ENCODE assay signal across 8 mouse cellular contexts in the genomic region with DNA sequence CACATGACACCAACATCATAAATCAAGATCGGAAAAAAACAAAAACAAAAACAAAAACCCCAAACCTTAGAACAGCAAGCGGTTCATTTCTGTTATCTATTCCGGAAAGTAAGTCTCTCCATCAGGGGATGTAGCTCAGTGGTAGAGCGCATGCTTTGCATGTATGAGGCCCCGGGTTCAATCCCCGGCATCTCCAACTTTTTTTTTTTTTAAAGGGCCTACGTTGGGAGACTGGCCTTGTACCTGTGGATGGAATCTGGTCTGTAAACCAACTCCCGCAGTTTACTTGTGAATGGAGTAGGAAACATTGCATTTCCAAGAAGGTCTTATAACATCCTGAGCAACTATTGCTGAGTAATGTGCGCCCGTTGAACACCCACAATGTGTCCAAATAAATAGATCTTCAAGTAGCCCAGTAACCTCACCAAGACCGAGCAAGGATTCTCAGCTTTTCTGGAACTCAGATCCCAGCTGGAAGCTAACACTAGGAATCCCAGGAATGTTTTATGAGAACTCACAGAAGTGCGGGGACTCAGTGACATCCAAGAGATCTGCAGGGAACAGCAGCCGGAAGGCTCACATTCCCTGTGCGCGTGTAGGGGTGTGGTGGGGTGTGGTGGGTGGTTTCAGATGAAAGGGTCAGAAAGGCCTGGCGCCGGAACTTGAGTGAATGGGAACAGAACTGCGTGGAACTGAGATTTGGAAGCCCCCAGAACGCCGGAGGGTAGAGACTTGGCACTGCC. TPM values are rescaled to one million over a fixed set of nuclear protein-coding genes. Genes with fewer than 3 reads are reported as not detected.
DNase-seq lines count a peak whose midpoint lies in the region; ATAC-seq and TF ChIP-seq lines count a peak whose summit lies in the region.

No protein-coding gene starts in this region.

- 0 out of 2 replicates have a peak, but pooled peaks have one; percentile 18 for ATAC-seq in hindbrain, embryonic 14.5 days (ENCODE audit: low FRiP score)
- ATAC-seq in liver, embryonic 13.5 days (ENCODE audit: low read depth), result peak; percentile 50
- ATAC-seq in inflammation-experienced regulatory T-cells, adult 6 months, result no peak

- H3K27ac ChIP-seq in heart, embryonic 10.5 days, result peak overlapping the region; percentile 71; the same call in 1 of the 2 replicates
- no peak overlapping the region for H3K27ac ChIP-seq in hindbrain, embryonic 14.5 days
- H3K27ac ChIP-seq in liver, embryonic 13.5 days, result peak overlapping the region; percentile 79

- H3K4me3 ChIP-seq in heart, embryonic 10.5 days, result peak overlapping the region; percentile 56
- peak overlapping the region; percentile 77 for H3K4me3 ChIP-seq in E14TG2a.4 (replicated peaks; ENCODE audit: low read length)
- H3K4me3 ChIP-seq in hindbrain, embryonic 14.5 days (replicated peaks; ENCODE audit: low read length), result peak overlapping the region; percentile 9; the same call in 1 of the 2 replicates
- H3K4me3 ChIP-seq in liver, embryonic 13.5 days (replicated peaks), result peak overlapping the region; percentile 61

- TF ChIP-seq CTCF in E14TG2a.4 (conservative IDR thresholded peaks at IDR 0.05; ENCODE audit: low read length), result no peak

- H3K36me3 ChIP-seq in heart, embryonic 10.5 days, result peaks cover 18% of the 10 kb centered on the region
- peaks cover 19% of the 10 kb centered on the region for H3K36me3 ChIP-seq in E14TG2a.4 (ENCODE audit: insufficient read depth, low read length)
- H3K36me3 ChIP-seq in hindbrain, embryonic 14.5 days (replicated peaks; ENCODE audit: control insufficient read depth, insufficient read depth), result peaks cover 15% of the 10 kb centered on the region
- H3K36me3 ChIP-seq in liver, embryonic 13.5 days, result peaks cover 17% of the 10 kb centered on the region

- peaks cover 22% of the 10 kb centered on the region for H3K4me1 ChIP-seq in heart, embryonic 10.5 days
- peaks cover 54% of the 10 kb centered on the region for H3K4me1 ChIP-seq in E14TG2a.4 (replicated peaks; ENCODE audit: low read depth, low read length)
- H3K4me1 ChIP-seq in hindbrain, embryonic 14.5 days (replicated peaks; ENCODE audit: control insufficient read depth, insufficient read depth, low read length), result peaks cover 10% of the 10 kb centered on the region
- peaks cover 47% of the 10 kb centered on the region for H3K4me1 ChIP-seq in liver, embryonic 13.5 days (replicated peaks)

- H3K4me2 ChIP-seq in hindbrain, embryonic 14.5 days (replicated peaks), result peak overlapping the region; percentile 32
- H3K4me2 ChIP-seq in liver, embryonic 13.5 days, result peak overlapping the region; percentile 79

- H3K9me3 ChIP-seq in heart, embryonic 10.5 days, result no peaks in the 10 kb centered on the region
- H3K9me3 ChIP-seq in E14TG2a.4 (ENCODE audit: low read length), result no peaks in the 10 kb centered on the region
- H3K9me3 ChIP-seq in hindbrain, embryonic 14.5 days (ENCODE audit: control insufficient read depth, low read length), result no peaks in the 10 kb centered on the region
- H3K9me3 ChIP-seq in liver, embryonic 13.5 days (replicated peaks), result no peaks in the 10 kb centered on the region

- no peak overlapping the region for H3K9ac ChIP-seq in hindbrain, embryonic 14.5 days
- H3K9ac ChIP-seq in liver, embryonic 13.5 days, result peak overlapping the region; percentile 66

- WGBS in heart, embryonic 10.5 days, result 7% methylated on average over 20 of the region's 20 CpGs
- WGBS in hindbrain, embryonic 14.5 days, result 10% methylated on average over 20 of the region's 20 CpGs
- WGBS in liver, embryonic 13.5 days (ENCODE audit: insufficient replicate concordance), result 13% methylated on average over 20 of the region's 20 CpGs

- H3K27me3 ChIP-seq in heart, embryonic 10.5 days (ENCODE audit: insufficient read depth, poor library complexity, severe bottlenecking), result no peaks in the 10 kb centered on the region
- H3K27me3 ChIP-seq in E14TG2a.4 (ENCODE audit: insufficient read depth, low read length), result no peaks in the 10 kb centered on the region
- H3K27me3 ChIP-seq in hindbrain, embryonic 14.5 days (ENCODE audit: control insufficient read depth, insufficient read depth, low read length), result no peaks in the 10 kb centered on the region
- no peaks in the 10 kb centered on the region for H3K27me3 ChIP-seq in liver, embryonic 13.5 days

- DNase-seq in heart, embryonic 10.5 days (ENCODE audit: low spot score), result no peak
- no peak for DNase-seq in heart, adult 8-10 months (ENCODE audit: low spot score)
- DNase-seq in embryo, embryonic 9.5 days (ENCODE audit: extremely low spot score), result peak; percentile 83
- peak; percentile 84 for DNase-seq in hindbrain, embryonic 14.5 days (ENCODE audit: low spot score)
- peak; percentile 57 for DNase-seq in liver, embryonic 13.5 days
- peak; percentile 85 for DNase-seq in retina, embryonic 14.5 days (ENCODE audit: low spot score)

RNA-seq across cellular contexts. Expression of a gene that starts 19.5 kb away (rescaled TPM):
- polyA plus RNA-seq in heart, embryonic 10.5 days (2016; fragmentation: Nextera tagmentation; extraction: Ambion mirVana), result 921 and 966 TPM in 2 replicates
- total RNA-seq in heart, adult 8-10 months (2022), result 1,000 to 10,000 TPM in 2 of 4 experiments, 100 to 1,000 TPM in 2; 839 to 1,234 (median 1,027) TPM
- 1,333 and 1,355 TPM in 2 replicates for polyA plus RNA-seq in hindbrain, embryonic 14.5 days (2014; fragmentation: Nextera tagmentation; extraction: Ambion mirVana)
- 517 and 564 TPM in 2 replicates for polyA plus RNA-seq in liver, embryonic 13.5 days (2015; fragmentation: Nextera tagmentation; extraction: Ambion mirVana)
- polyA plus RNA-seq in inflammation-experienced regulatory T-cells, adult 6 months (2017; shearing (Covaris generic)), result 1,000 to 10,000 TPM in 2 of 3 experiments, 100 to 1,000 TPM in 1; 741 to 1,375 (median 1,290) TPM

RNA-seq across cellular contexts. Expression of a gene that starts 20.4 kb away (rescaled TPM):
- 0.34 and 0.67 TPM in 2 replicates for polyA plus RNA-seq in heart, embryonic 10.5 days (2016; fragmentation: Nextera tagmentation; extraction: Ambion mirVana)
- not detected for total RNA-seq in heart, adult 8-10 months (2022)
- 0.63 TPM in 1 of 2 replicates, not detected in the other for polyA plus RNA-seq in hindbrain, embryonic 14.5 days (2014; fragmentation: Nextera tagmentation; extraction: Ambion mirVana)
- polyA plus RNA-seq in liver, embryonic 13.5 days (2015; fragmentation: Nextera tagmentation; extraction: Ambion mirVana), result 0.10 and 0.21 TPM in 2 replicates
- polyA plus RNA-seq in inflammation-experienced regulatory T-cells, adult 6 months (2017; shearing (Covaris generic)), result 1 to 10 TPM in 2 of 3 experiments, under 1 TPM in 1; 0.65 to 1.1 (median 1.0) TPM

RNA-seq across cellular contexts. Expression of a gene that starts 24.4 kb away (rescaled TPM):
- 15.9 and 18.7 TPM in 2 replicates for polyA plus RNA-seq in heart, embryonic 10.5 days (2016; fragmentation: Nextera tagmentation; extraction: Ambion mirVana)
- total RNA-seq in heart, adult 8-10 months (2022), result 10 to 100 TPM; 11.8 to 14.2 (median 12.6) TPM
- polyA plus RNA-seq in hindbrain, embryonic 14.5 days (2014; fragmentation: Nextera tagmentation; extraction: Ambion mirVana), result 6.8 and 10.2 TPM in 2 replicates
- 5.8 and 6.2 TPM in 2 replicates for polyA plus RNA-seq in liver, embryonic 13.5 days (2015; fragmentation: Nextera tagmentation; extraction: Ambion mirVana)
- 10 to 100 TPM in 1 of 3 experiments, 1 to 10 TPM in 2; 6.9 to 10.2 (median 9.2) TPM for polyA plus RNA-seq in inflammation-experienced regulatory T-cells, adult 6 months (2017; shearing (Covaris generic))

RNA-seq across cellular contexts. Expression of a gene that starts 31.8 kb away (rescaled TPM):
- polyA plus RNA-seq in heart, embryonic 10.5 days (2016; fragmentation: Nextera tagmentation; extraction: Ambion mirVana), result 45.6 and 52.9 TPM in 2 replicates
- 10 to 100 TPM; 44.4 to 61.8 (median 45.5) TPM for total RNA-seq in heart, adult 8-10 months (2022)
- 34.3 and 36.7 TPM in 2 replicates for polyA plus RNA-seq in hindbrain, embryonic 14.5 days (2014; fragmentation: Nextera tagmentation; extraction: Ambion mirVana)
- 30.7 and 31.8 TPM in 2 replicates for polyA plus RNA-seq in liver, embryonic 13.5 days (2015; fragmentation: Nextera tagmentation; extraction: Ambion mirVana)
- 10 to 100 TPM in 1 of 3 experiments, 1 to 10 TPM in 2; 5.6 to 12.9 (median 8.3) TPM for polyA plus RNA-seq in inflammation-experienced regulatory T-cells, adult 6 months (2017; shearing (Covaris generic))

Comparison
In these comparisons a context has a peak if more than half of its experiments do, and no peak if none do; other contexts are left out.
1. DNase-seq: peak in embryo, embryonic 9.5 days (single experiment), hindbrain, embryonic 14.5 days (single experiment), liver, embryonic 13.5 days (single experiment) and retina, embryonic 14.5 days (single experiment); none in heart, embryonic 10.5 days (single experiment) and heart, adult 8-10 months (single experiment).
2. H3K4me3 ChIP-seq: peak in every context shown above with its lines; median percentile 77 in E14TG2a.4; 61 in liver, embryonic 13.5 days; 56 in heart, embryonic 10.5 days; 9 in hindbrain, embryonic 14.5 days.